Mouse (Mus musculus): ENCODE measurements around the gene 6430548M08Rik.

6430548M08Rik gene

DNA sequence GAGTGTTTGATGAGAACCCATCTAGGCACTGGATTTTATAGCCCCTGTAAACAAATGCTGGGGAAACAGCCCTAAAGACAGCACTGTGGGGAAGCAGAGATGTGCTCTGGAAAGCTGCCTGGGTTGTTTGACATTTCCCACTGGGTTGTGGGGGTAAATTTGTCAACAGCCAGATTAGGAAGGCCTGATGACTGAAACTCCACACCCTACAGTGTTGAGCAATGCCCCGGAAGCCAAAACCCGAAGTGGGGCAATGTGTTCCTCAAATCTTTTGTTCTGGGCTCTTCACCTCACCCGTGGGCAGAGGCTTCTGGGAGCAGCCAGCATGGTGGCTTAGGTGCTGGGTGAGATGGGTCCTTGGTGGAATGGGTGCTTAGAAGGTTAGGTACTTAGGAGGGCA is 4.8 kb upstream of the 6430548M08Rik start:
- DNase-seq, result no peak

DNA sequence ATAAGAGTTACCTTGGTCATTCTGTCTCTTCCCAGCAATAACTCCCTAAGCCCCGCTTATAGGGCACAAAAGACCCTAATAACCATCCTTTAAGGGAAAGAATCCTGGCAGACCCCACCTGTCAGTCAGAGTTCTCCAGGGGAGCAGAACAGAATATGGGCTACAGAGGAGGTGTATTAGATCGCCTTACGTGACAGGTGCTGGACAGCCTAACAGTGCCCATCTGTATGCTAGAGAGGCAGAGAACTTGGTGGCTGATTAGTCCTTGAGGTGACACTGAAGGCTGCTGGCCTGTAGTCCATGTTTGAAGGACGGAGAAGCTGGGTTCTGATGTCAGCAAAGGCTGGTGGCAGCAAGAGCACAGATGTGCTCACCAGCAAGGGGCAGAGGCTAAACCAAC is 3.0 kb upstream of the 6430548M08Rik start:
- no peak for DNase-seq

- DNase-seq, result no peak
Observed at GRCm38 (mm10) chr8:120111382-120111781, 2.6 kb upstream of the 6430548M08Rik start.

DNA sequence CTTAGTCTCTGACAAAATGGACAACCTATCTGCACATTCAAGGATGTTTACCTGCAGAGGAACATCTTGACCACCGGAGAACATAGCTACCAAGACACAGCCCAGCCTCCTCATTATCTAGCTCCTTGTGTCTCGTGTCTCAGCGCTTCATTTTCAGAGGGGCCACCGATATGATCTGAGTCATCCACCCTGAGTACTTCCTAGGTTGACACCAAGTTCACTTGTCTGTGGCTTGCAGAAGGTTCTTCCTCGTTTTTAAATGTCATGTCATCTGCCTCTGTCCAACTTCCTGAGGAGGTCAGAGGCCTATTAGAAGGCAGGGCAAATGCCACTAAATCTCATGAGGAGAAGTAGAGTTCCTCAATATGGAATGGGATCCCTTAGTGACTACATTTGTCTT is 1.4 kb upstream of the 6430548M08Rik start:
- DNase-seq, result no peak

DNA sequence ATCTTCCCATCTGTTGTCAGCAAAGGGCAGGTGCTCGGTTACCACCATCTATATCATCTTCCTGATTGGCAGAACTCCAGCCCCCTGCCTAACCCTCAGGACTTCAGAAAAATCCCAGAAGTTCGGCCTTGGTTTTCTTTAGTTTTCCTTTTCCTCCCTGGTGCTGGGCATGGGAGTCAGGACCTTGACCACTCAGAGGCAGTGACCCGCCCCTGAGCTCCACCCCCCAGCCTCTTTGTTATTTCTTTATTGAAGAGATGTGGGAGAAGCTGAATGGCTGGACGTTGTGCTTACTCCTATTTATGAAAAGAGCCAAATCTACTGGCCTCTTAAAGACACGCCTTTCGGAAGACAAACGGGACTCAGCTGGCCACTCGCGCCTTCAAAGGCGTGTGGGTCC is 646 bp upstream of the 6430548M08Rik start:
- no peak for DNase-seq

DNA sequence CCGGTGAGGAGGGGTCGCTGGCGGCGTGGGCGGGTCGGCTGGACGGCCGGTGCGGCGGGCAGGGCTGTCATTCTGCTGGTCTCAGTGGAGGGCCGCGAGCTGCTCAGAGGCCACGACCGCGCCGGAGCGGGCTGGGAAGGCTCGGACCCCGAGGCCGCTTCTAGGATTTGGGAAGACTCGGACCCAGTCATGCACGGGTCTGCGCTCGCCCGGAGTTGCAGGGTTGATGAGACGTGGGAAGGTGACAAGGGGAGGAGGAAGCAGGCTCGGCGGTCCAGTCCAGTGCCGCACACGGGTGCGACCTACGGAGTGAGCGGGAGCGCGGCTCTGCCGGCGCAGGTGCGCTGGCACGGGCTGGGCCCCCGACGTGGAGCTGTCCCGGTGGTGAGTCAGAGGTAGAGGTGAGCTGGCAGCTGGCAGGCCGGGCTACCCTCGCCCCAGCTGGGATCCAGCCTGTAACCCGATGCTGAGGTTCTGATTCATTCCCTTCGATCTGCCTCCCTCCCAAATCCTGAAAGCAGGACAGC is 426 bp downstream of the 6430548M08Rik start:
- DNase-seq, result no peak

DNA sequence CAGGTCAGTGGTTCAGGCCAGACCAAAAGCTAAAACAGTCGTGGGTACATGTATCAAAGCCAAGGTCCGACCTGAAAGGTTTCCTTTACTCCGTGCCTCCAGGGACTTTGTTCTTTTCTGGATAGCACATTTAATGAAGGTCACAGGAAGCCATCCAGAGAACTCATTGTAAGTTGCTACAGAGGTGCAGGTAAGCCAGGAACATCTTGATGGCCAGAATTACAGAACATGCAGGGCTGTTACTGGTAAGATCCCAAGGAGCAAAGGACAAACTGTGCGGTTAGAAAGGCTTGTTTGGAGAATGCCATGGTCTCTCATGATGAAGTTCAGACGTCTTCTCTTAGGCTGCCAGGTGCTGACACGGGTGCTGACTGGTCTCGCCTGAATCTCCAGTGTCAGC is 2.6 kb downstream of the 6430548M08Rik start:
- no peak for DNase-seq

- no peak for DNase-seq
Observed at GRCm38 (mm10) chr8:120118162-120118561, 4.2 kb downstream of the 6430548M08Rik start.

DNA sequence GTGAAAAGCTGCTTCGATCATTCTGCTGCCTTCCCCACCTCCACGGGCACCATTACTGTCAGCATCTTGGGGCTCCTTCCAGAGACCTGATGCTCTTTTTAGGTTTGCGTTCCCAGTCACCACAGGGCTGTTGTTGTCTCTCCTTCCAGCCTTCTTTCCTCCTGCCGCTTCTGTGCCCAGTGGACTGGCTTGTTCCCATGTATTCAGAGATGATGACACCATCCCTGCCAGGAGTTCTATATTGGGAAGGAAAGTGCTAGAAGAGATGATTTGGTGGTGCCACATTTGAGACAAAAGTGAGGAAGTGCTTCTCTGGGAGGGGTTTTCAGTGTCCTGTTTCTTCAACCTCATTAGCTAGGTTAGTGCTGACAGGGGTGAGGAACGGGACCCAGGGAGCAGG is 4.9 kb downstream of the 6430548M08Rik start:
- no peak for DNase-seq

DNA sequence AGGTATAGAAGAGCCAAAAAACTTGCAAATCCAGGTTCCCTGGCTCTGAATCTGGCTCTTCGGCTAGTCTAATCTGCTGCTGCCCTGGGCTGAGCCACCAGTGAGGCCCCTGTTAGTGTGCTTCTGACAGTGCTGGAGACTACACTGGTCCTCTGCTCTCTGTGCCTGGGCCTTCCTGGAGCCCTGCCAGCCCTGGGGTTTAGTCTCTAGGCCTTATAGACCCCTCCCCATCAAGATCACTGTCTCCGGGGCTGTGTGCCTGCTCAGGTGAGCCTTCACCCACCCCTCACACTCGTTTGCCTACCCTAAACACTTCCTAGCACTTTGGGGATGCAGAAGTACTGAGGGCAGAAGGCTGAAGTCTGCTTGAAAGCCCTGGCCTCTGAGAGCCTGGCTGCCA is 5.5 kb downstream of the 6430548M08Rik start:
- no peak for DNase-seq

GRCm38 (mm10) chr8:120119931-120120330 is 6.0 kb downstream of the 6430548M08Rik start:
- DNase-seq, result no peak

GRCm38 (mm10) chr8:120120951-120121350 is 7.0 kb downstream of the 6430548M08Rik start:
- no peak for DNase-seq

DNA sequence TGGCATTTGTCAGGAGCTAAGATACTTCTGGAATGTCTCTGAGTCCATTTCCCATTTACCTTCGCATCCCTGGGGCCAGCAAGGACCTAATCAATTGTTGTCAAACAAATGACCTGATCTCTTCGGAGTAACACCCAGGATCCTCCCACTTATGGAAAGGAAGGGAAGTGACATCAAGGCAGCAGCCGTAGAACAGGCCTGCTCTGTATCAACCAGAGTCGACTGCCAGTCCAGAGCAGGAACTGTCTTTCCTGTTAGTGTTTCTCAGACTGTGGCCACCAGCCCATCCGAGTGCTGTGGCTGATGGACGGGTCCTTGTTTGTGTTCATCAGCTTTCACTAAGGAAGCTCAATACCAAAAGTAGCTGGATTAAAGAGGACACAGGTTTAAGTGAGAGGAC is 10.3 kb downstream of the 6430548M08Rik start:
- DNase-seq, result no peak

DNA sequence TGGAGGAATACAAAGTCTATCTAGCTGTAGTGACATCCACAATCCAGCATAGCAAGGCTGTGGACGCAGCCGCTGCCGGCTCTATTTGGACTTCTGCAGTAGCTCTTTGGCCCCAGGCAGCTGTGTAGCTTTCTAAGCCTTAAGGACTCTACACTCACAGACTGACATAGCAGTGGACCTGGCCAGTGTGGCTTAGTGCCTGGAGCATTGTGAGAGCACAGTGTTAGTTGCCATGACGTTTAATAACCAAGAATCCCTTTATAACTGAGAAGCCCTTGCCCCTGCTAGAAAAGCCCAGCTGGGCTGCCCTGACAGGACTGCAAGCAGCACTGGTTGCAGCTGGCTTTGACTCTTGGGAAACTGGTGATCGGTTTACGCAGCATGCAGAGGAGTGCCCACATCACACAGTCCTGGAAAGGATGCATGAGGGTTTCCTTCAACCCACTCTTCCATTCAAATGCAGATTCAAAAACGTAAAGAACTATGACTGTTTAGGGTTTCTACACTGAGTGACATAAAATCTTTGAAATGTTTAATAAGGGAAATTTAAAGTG is 11.0 kb downstream of the 6430548M08Rik start:
- DNase-seq, result no peak

GRCm38 (mm10) chr8:120126357-120127161 is 12.6 kb downstream of the 6430548M08Rik start:
- no peak for DNase-seq

GRCm38 (mm10) chr8:120129547-120129946 is 15.6 kb downstream of the 6430548M08Rik start:
- DNase-seq, result no peak

DNA sequence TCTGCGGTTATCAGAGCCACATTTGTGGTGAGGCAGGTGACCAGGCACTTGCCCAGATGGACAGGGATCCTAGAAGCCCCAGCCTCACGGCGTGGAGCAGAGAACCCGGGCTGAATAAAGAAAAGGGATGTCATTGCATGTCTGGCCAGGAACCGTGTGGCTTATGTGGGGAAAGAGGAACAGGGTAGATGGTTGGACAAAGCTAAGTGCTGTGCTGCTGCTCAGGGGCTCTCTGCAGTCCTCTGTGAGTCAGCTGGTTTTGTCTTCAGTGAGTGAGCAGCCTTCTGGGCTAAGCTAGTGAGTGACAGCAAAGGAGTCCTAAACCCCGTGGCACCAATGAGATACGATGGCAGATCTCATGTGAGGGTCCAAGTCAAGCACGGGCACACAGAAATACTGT is 17.2 kb downstream of the 6430548M08Rik start:
- no peak for DNase-seq

DNA sequence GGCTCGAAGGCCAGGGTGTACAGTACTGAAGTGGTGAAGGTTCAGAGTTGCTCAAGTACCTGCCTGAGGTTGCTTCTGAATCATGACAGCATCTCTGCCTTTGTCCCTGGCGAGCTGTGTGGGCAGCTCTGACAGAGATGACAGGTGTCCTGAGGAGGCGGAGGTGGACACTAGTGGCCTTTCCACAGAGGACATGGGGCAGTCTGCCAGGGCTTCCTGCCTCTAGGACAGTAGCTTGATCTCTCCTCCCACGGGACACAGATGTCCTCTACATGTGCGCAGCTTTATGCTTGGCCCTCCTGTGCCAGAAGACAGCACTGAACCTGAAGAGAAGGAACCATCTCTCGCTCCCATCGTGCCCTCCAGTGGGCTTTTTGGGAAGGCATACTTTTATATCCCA is 19.2 kb downstream of the 6430548M08Rik start:
- no peak for DNase-seq

DNA sequence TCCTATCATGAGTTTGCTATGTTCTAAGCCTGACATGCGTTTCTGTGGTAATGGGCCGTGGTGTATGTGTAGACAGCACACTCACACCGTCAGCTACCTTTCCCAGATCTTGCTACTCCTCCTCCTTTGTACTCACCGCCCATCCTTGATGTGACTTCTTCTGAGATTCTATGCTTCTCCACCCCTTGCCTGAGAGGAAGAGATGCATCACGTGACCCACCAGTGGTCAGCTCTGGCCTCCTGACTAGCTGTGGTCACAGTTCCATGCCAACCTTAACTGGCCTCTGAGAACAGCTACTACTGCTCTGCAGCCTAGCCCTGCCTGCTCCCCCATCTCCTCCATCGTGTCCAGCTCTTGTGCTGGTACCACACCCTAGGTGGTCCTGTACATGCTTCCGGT is 21.7 kb downstream of the 6430548M08Rik start:
- DNase-seq, result no peak

DNA sequence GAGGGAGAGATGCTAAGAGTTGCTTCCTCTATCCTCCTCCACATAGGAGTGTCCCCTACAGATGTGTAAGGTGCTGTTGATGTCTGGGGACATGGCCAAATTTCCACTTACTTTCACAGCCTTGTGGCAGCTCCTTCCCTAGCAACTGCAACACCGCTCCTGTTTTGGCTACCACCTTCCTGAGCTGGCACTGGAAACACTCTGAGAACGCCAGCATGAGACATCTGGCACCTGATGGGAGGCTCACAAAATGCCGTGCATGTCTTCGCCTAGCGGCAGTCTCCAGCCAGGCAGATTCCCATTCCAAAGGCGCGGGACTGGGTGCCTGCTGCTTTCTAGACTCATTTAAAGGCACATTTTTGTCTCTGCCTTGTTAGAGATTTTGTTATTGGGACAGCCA is 22.7 kb downstream of the 6430548M08Rik start:
- no peak for DNase-seq

DNA sequence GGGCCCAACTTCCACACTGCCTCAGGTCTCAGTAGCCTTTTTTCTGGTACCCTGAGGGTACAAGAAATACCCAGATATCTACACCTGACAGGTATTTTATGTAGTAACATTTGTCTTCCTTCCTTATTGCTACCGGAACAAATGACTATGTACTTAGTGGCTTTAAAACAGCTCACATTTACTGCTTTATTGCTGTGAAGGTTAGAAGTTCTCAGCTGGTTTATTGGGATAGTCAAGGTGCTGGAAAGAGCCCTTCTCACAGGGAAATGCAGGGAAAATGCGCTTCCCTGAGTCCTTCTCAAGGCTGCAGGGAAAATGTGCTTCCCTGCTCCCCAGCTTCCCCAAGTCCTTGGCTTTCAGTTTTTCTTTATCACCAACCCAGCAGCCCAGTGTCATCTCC is 25.0 kb downstream of the 6430548M08Rik start:
- DNase-seq, result no peak

DNA sequence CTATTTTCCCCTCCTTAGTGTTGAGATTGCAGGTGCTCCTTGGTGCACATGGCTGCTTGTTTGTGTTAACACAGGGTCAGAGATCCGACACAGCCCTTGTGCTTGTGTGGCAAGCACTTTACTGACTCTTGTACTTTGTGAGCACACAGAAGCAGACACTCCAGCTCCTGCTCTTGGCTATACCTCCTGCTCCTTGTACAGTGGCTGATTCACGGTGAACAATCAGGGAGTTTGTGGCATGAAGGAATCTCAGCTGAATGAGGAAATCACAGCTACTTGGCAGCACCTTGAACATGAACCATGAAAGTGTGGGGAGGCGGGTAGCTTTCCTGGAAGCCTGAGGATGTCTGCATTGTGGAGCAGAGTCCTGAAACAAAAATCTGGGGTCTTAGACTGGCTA is 26.8 kb downstream of the 6430548M08Rik start:
- no peak for DNase-seq

- no peak for DNase-seq
Observed at GRCm38 (mm10) chr8:120143911-120144651, 30.1 kb downstream of the 6430548M08Rik start.

All from spleen, adult 18-20 months (tissue).